Mouse (Mus musculus) thymus, postnatal 0 days (tissue): ENCODE results near the gene Stk32c. TPM values are rescaled to one million over a fixed set of nuclear protein-coding genes. Genes with fewer than 3 reads are reported as not detected.

Experiments used
- DNase-seq: peaks from one replicate; pipeline ENCODE4 v3.0.0-alpha.2; 2015; ENCODE audit warnings: low spot score
- polyA plus RNA-seq: library from polyadenylated mRNA; unstranded; fragments of >200 nt; fragmentation: Nextera tagmentation; extraction: Ambion mirVana; gene quantifications from 2 replicates; pipeline ENCODE4 v1.2.1, GENCODE M21; 2015

Stk32c gene
- polyA plus RNA-seq, 1 experiment from 2014 or later = not detected

DNA sequence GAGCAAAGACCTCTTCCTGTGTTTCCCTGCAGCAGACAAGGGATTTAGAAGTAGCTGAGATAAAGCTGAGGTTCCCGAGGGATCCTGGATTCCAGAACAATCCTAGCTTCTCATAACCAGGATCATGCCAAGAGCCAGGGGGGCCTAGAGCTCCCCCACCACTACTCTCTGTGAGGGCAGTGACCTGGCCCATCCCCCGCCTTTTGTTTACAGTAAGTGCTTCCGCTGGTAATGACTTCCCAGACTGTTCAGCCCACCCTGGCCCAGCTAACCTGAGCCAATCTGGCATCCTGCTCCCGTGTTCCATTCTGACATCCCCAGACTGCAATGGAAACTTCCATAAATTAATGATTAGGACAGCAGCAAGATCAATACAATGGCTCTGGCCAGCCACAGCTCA lies 65.7 kb downstream of the Stk32c start:
- DNase-seq = no peak

DNA sequence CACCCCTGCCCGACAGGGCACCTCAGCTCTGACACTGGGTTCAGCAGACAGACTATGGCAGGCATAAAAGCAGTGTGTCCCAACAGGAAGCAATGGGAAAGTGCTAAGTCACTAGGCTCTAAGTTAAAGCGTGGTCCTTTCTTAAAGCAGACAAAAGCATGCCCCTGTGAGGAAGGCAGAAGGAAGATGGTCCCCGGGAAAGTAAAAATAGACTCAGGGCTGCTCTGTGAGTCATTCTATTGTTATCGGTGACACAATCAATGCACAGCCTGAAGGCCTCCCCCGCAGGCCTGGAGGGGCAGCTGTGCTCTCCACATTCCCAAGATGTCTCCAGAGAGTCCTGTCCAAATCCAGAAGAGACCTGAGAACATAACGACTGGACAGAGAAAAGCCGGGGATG lies 67.2 kb downstream of the Stk32c start:
- DNase-seq = no peak

DNA sequence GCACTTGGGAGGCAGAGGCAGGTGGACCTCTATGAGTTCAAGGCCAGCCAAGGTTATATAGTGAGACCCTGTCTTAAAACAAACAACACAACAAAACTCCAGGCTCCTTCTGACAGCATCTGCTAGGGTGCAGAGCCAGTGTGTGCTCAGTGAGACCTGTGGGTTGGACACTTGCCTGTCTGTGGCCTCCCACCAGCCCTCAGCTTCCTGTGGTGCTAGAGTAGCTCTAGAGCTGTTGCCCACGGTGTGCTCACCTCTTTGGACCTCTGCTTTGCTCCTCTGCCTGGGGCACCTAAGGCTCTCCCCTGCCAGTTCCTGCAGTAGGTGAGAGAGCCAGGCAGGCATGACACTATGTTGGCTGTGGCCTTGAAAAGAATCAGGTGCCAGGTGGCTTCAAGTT lies 69.3 kb downstream of the Stk32c start:
- no peak for DNase-seq

DNA sequence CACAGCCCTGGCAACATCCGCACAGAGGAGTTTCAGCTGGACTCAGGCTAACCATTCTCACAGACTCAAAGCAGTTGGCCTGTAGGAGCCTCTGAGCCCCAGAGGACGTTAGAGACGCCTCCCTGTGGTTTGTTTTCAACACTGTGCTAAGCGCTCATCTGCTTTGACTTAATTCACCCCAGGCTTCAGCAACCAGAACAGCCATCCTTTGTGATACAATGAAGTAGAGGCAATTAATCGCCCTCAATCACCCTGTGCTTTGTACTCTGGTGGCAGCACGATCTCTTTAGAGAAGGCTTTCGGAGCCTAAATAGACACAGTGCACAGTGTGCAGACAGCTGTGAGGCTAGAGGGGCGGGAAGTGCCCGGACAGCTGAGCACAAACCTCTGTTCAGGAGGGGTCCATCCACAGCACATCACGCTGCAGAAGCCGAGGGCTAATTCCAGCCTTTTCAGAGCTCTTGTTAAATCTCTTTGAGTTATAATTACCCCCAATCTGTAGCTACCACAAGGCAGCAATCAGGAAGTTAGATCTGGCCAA lies 73.1 kb downstream of the Stk32c start:
- DNase-seq = no peak

DNA sequence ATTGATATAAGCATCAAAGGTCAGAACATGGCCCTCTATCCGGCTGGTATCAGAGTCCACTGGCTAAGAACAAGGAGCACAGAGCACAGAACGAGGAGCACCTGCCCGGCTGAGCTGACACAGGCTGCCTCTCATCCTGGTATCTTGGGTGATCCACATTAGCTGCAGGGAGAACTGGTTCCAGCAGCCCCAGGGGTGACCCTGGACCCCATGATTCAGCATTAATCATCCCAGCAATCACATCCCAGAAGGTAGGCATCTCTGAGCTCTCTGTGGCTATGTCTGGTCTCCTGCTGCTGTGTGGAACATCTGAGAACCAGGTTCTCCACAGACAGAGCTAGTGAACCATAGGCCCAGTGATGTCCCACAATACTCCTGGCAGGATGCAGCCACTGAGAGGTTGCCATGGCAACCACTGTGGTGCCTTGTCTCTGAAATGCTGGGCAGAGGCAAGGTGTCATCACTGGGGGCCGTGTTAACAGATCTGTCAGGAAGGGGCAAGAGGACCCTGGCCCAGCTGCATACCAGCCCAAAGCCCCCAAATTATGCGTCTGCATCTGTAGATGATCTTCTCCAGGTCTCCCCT lies 76.1 kb downstream of the Stk32c start:
- DNase-seq = no peak

DNA sequence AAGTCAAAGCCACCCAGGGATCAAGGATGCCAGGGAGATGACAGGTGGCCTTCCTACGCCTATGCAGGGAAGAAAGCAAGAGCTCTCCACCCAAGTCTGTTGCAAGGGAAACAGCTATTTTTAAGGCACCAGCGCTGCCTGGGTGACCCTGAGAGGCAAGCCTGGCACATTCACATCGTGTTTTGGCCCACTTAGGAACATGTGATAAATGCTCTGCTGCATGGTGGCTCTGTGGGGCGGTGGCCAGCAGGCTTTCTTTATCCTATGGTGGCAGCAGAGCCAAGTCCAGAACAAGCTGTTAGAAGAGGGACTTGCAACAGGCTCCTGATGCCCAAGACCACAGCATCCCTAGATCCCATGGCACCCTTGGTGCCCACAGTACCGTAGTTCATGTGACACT lies 77.9 kb downstream of the Stk32c start:
- no peak for DNase-seq

DNA sequence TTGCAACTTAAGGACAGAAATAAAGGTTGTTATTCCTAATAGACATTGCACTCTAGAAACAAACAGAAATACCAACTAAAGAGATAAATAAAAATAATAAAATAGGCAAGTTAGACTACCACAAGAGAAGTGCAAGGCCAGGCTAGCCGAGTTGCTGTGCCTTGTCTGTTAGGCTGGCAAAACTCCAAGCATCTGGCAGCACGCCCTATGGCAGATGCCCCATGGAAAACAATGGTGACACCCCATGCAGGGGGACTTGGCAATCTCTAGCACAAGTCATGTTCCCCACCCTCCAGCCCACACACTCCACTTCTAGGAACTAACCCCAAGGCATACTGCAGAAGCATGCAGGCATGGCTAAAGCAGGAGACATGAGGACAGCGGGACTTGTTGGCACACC lies 79.7 kb downstream of the Stk32c start:
- DNase-seq = no peak

DNA sequence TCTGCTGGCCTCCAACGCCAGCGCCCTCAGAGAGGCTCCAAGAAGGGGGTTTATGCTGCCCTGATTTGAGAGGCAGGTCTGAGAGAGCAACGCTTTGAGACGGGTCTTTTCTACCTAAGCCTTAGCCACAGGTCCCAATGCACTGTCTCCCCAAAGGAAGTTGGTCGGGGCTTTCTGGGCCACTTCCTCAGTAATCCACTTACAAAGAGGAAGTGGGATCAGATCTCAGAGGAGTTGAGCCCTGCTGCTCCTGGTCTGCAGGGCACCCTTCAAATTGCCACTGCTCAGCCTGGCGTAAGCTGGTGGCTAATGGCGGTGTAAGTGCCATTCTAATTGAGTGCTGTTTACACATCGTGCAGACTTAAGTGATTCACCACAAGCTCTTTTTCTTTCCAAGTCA lies 81.6 kb downstream of the Stk32c start:
- DNase-seq = no peak

DNA sequence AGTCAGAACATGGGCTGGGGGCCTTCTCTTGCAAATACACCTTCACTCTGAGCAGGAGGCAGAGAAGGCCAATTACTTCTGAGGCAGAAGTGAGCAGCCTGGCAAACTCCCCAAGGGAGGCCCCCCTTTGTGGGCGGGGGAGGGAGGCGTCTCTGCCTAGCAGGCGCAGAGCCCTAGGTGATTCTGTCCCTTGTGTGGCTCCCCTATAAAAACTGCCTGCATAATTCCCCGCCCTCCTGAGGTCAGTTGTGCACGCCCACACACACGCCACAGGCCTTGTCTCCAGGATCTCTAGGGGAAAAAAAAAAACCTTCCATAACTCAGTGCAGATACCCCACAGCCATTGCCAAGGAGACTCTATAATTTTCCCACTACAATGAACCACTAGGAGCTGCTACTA lies 82.7 kb downstream of the Stk32c start:
- no peak for DNase-seq

DNA sequence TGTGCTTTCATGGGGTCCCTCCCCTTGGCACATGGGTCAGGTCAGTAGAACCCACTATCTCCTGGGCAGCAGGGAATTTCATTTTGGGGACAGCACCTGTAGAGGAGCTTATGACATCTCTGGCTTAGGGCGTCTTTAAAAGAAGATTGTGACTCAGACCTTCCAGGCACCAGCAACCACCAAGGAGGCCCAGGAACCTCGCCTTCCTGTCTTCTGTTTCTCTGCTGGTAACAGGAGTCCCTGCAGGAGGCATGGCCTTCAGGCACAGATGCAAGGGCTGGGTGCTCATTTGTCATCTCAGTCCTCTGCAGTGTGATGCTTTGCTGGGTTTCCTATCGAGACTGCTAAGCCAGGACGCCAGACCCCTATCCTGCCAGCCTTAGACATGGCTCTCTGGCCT lies 84.1 kb downstream of the Stk32c start:
- DNase-seq = no peak

DNA sequence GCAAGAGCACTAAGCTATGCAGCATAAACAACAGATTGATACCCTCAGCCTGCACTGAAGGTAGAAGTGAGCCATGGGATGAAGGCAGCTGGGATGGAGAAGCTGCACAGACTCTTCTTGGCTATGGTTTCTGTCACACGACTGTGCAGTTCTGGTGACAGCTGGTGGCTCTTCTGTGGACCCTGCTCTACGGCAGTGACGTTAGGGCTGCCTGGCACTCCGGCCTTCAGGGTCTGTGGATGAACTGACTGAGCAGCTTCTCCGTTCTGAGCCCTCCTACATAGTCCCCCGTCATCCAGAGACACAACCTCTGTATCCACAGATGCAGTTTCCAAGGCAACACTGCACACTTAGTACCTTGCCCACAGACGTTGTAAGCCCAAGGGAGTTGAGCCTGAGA lies 86.6 kb downstream of the Stk32c start:
- no peak for DNase-seq

DNA sequence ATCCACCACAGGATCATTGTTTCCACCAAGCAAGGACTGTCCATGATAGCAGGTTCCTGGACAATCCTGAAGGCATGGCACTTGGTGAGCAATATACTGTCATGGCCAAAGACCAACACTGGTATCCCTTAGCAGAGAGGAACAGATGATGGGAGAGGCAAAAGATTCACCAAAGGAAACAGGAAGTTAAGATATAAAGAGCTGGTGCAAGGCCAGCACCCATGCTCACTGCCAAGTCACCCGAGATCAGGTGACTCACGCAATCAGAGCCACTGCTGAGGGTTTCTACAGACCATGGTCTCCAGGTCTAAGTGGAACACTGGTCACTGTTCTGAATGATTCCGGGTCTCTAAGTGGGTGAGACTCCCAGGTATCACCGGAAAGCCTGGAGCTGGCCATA lies 87.2 kb downstream of the Stk32c start:
- no peak for DNase-seq

DNA sequence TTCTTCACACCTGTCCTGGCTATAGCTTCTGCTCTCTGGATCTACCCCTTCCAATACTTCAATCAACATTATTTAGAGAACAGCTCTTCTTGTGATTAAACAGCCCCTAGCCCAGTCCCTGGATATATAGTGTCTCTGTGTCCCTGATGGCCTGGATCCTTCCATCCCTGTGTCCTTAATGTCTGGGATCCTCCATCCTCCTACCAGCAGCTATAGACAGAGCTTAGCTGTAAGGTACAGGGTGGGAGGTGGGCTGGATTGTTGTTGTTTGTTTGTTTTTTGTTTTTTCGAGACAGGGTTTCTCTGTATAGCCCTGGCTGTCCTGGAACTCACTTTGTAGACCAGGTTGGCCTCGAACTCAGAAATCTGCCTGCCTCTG lies 93.3 kb downstream of the Stk32c start:
- no peak for DNase-seq

DNA sequence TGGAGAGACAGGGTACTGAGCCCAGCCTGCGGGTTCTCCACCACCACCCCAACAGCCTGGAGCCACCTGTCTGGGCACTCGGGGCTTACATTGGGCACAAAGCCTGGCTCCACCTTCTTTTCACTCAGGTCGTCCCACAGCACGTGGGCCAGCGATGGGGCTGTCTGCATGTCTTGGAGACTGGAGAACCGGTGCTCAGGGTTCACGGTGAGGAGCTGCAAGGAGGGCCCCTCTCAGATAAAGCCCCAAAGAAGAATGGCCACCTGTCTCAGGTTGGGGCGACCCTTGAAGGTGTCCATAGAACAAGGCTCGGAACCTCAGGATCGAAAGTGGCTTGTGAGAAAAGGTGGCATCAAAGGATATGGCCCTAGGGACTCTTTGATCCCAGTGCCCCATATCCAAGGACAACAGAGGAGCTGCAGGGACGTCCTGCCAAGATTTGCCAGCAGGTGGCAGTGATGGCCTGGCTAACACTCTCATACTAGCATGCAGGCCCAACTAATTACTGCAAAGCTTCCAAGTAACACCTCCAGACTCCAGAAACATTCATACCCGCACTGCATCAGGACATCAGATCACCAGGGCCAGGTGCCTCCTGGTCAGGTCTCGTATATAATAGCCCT lies 93.8 kb downstream of the Stk32c start:
- peak; percentile 40 for DNase-seq

DNA sequence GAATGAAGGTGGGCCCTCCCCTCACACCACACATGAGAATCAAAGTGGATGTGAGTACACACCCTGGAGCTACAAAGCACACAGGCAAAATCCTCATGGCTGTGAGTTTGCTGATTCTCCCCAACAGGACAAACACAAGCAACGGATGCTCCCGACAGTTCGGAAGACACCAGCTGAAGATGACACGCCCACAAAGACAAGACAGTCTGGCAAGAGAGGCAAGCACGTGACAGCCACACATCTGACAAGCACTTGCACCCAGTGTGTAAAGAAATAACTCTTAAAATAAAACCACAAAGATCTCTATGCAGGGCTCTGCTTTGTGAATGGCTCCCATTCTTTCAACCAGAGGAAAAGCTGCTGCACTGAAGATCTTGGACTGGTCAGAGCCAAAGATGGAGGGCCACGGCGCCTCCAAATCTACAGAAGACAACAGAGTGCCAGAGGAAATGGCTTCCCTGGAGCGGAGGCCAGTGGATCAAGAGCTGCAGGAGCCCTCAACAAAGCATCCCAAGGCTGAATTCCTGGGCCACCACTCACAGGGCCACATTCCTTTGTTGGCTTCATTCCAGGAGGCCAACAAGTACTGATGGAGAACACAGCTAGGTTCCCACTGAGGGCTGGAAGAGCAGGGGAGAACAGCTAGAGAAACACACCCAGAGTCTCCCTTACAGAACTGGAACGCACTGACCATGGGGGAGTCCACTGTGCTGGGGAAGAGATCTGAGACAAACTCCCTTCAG lies 105.0 kb downstream of the Stk32c start:
- no peak for DNase-seq

DNA sequence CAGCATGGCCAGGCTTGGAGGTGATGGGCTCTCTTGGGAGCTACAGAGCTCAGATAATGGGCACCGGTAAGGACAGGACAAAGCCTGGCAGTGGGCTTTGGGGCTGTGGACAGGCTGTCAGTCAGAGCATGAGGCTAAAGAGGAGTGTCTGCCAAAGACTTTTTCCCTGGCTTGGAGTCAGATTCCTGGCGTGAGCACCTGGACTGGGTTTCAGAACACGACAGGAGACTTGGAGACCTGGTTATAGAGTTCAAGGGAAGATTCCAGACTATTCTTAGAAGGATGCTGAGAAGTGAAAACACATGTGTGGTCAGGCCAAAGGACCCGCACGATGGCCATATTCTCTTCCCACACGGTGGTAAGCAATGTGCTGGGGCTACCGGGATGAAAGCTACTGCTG lies 107.4 kb downstream of the Stk32c start:
- no peak for DNase-seq

DNA sequence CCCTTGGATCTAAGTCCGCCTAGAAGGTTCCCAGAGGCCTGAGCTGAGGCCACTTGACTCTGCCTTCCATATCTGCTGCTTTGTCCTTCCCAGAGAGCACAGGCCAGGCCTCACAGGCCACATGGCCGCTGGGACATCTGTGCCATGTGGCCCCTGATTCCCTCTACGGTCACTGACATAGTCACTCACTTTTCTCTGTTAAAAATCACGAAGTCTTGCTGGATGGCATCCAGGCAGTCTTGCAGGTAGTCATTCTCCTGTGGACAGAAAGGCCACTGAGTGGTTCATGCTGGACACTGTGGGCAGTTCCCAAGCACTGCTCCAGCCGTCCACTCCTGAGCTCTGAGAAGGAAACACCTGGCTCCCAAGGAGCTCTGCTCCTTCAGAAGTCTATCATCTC lies 108.0 kb downstream of the Stk32c start:
- no peak for DNase-seq

DNA sequence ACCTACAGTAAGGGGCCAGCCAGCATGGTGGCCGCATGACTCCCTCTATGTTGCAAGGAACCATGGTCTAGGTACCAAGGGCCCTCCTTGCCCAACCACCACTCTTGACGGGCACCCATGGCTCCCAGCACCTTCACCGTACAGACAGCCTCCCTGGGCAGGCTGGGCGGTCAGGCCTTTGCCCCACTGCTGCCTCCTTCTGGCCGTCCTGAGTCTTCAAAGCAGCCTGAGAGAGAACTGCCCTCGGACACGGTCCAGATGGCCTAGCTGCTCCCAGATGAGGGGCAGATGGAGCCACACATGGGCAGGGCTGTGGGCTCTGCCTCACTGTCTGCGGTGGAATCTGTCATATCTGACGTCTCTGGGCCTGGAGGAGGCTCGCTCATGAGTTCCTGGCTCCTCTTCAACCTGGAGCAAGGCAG lies 109.1 kb downstream of the Stk32c start:
- DNase-seq = no peak

DNA sequence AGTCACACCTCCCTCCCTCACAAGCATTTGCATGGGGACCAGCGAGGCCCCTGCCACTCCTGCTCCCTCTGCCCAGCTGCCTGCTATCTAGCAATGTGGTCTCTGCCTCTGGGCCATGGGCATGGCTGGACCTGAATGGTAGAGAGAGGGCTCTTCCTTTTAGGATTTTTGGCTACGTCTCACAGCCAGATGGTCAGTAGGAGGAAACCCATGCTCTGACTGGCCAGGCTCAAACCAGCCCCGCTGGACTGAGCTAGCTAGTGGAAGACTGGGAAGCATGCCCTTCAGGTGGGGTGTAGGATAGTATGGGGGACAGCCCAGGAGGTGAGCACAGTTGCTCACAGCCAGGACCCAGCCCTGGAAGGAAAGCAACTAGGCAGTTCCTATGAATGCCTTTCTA lies 111.3 kb downstream of the Stk32c start:
- no peak for DNase-seq

DNA sequence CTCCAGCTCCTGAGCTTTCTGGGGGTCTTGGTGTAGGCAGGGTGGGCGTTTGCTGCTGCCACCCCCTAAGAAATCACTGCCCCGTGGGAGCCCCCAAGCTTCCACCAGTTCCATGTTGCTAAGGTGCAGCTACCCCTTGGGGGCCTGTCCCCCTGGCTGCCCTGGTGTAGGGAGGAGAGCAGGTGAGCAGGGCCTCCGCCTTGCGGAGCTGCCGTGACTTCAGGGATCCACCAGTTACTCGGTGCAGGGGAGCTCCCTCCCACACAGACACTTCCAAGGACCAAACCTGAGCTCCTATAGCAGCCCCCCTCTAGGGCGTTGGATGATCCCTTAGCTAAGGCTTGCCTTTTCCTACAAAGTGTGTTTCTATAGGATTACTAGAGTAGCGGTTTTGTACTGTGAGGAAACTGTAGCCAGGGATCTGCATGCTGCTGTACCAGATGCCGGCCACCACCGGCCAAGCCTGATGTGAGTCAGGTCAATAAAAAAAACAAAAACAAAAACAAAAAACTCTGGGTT lies 111.8 kb downstream of the Stk32c start:
- no peak for DNase-seq

DNA sequence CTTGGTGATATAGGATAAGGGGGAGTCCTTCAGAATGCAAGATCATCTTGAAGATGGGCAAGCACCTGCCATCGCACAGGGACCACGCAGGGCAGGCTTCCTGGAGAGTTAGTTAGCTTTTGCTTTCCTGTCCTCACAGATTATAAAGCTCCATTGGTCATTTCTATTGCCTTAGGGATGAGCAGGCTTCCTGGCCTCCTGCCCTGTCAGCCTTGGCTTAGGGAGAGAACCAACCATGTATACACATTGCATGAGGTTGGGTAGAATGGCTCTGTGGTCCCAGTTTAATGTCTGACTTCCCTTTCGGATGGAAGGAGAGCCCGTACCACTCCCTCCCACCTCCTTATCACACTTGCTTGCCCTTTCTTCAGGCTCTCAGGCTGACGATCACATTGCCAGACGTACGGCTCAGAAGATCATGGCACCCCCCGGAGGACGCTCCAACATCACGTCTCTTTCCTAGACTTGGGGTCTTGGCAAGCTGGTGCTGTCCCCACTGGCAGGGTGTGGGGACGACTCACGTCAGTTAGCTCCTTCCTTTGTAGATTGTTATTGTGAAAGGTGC lies 112.5 kb downstream of the Stk32c start:
- no peak for DNase-seq

DNA sequence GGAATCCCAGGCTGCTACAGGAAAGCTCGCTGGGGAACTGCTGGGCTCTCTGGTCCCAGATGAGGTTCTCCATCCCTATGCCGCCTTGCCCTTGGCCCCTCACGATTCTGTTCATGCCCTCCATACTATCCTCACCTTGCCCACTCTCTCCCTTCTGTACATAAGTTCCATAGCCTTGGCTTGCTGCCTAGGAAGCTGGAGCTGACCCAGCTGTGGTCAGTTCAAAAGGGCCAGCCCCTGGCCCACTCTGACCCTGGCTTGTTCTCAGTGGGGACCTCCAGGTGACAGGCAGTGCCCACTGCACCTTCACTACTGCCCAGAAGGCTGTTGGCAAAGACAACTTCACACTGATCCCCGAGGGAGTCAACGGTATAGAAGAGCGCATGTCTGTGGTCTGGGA lies 116.7 kb downstream of the Stk32c start:
- DNase-seq = no peak
